Mouse (Mus musculus): ENCODE measurements around the gene Mst1.

The Mst1 gene

DNA sequence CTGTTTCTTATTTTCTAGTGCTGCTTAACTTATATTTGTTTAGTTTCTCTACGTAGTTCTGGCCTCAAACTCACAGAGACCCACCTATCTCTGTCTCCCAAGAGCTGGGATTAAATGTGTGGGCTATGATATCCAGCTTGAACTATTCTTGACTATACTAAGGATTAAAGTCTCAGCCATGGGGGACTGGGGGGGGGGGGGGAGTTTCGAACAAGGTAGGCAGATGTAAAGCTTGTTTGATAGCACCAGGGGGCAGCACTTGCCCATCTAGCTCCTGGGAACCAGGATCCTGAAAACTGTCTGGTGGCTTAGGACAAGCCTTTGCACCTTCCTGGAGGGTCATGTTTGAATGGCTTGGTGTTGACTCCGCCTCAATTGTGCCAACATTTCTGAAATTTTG lies 15.3 kb downstream of the Mst1 start:
- peak; percentile 83 for DNase-seq (ENCODE audit: low read depth, low spot score)

DNA sequence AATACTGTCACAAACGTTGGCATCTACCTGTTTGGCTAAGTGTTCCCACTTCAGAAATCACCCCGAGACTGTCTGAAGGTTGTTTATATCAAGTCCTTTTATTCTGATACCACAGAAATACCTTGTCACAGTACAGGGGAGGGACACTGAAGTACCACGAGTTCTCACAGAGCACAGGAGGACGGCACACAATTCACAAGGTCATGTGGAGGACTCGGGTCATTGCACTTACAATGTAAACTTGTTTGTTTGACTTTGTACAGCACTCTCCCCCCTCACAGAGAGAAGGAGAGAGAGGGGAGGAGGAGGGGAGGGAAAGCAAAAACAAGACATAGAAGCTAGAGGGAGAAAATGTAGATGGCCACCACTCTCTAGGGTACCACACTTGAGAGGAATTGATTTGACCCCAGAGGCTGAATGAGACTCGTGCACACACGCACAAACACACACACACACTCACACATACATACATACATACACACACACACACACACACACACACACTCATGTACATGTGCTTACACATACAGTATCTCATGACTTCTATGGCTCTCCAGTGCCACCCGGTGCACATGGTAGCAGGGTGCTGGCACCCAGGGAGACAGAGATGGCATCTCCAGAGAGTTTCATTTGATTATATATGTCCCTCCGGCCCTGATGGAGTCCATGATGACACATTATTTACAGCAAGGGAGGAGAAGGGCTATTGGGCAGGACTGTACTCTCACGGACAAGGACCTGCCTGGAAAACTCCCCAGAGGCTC lies 15.9 kb downstream of the Mst1 start:
- peak; percentile 12 for DNase-seq (ENCODE audit: low read depth, low spot score)

DNA sequence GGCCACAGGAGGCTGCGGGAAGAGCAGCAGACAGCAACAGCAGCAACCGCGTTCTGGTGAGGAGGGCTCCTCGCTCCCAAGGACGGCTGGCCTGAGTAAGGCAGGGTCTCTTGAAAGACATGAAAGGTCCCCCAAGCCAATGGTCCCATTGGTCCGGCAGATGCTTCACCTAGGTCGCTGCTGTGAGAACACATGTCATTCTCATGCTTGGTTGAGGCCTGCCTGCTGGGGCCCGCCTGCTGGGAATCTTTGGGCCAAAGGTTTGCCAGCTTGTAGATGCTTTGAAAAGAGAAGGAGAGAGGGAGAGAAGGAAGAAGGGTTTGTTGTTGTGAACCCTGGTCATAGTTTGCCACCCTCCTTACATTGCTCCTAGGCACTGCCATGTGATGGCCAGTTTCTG lies 19.4 kb downstream of the Mst1 start:
- no peak for DNase-seq (ENCODE audit: low read depth, low spot score)

DNA sequence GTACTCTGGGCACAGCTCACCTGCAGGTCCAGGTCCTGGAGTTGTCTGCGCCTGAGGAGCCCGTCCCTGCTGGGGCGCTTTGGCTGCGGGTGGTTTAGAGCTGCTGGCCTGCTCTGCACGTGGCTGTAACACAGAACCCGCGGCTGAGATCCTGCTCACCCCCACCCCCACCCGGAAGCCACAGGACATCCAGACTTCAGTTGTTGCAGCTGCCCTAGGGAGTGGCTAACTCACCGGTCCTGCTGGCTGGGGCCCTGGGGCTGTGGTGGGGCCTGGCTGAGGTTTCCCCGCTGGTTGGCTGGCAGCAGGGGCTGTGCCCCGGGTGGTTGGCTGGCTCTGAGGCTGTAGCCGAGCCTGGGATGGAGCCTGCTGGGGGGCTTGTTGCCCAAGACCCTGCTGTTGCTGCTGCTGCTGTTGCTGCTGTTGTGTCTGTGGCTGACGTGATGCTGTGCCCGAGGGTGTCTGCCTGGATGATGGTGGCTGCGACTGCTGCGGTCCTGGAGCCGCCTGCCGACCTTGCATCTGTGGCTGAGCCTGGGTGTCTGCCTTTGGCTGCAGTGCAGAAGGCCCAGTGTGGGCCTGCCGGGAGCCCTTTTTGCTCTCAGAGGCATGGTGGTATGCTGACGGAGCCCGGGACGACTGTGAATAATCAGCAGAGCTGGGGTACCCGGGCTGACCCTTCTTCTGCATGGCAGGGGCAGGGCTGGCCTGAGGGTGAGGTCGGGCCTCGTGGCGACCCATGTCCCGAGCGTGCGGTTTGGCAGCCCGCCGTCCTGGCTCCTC lies 24.7 kb downstream of the Mst1 start:
- peak; percentile 20 for DNase-seq (ENCODE audit: low read depth, low spot score)

DNA sequence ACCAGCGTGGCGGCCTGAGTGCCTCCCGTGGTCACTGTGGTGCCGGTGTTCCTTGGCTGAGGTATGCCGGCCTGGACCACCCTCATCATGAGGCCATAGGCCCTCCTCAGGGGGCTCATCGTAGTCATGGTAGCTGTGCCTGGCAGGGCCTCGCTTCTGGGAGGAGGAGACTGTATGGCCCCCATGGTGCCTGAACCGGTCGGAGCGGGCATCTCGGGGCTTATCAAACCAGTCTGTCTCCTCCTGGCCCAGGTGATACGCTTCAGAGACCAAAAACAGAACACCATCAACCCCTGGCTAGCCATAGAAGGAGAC lies 25.3 kb downstream of the Mst1 start:
- DNase-seq (ENCODE audit: low read depth, low spot score), result no peak

DNA sequence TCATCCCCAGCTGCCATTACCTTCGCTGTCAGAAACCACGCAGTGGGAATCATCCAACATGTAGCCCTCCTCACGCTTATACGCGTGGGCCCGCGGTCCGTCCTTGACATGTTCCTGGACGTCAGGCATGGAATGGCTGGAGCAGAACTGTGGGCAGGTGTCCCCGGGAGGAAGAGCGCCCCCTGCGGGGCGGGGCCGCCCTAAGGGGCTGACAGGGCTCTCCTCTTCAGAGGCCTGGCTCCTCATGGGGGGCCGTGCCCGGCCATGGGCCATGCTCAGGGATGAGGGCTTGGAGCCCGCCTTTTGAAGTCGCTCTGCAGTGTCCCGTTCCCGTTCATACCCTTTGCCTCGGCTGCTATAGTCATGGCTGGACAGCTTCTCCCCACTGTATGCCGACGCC lies 25.9 kb downstream of the Mst1 start:
- no peak for DNase-seq (ENCODE audit: low read depth, low spot score)

DNA sequence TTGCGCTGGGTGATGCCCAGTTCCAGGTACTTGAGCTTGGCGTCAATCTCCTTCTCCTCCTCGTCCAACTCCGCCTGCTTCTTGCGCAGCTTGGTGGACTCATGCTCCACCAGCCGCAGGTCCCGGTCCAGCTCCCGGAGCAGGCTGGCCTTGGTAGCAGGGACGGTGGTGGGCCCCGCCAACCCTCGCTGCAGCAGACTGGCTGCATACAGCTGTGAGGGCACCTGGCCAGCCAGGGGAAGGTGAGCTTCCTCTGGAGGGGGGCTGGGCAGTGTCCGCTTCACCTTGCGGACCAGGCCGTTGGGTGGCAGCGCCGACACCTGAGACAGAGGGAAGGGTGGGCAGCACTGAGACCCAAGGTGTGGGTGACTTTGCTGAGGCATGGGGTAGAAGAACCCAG lies 27.6 kb downstream of the Mst1 start:
- no peak for DNase-seq (ENCODE audit: low read depth, low spot score)

DNA sequence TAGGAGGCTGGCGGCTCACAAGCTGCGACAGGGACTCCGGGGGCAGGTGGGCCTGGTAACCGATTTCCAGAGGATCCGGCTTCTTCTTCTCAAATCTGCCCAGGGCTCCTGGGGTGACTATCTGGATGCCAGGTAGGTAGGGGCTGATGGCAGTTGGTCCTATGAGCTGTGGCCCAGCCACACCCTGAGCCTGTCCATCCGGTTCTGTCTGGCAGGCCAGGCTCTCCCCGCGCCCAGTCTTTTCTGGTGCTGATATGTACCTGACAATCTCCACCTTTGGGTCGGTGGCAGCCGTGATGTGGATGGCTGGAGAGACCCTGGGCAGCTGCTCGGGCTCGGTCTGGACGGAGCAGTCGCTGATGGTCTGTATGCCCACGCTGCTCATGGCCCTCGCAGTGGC lies 29.9 kb downstream of the Mst1 start:
- DNase-seq (ENCODE audit: low read depth, low spot score), result no peak

DNA sequence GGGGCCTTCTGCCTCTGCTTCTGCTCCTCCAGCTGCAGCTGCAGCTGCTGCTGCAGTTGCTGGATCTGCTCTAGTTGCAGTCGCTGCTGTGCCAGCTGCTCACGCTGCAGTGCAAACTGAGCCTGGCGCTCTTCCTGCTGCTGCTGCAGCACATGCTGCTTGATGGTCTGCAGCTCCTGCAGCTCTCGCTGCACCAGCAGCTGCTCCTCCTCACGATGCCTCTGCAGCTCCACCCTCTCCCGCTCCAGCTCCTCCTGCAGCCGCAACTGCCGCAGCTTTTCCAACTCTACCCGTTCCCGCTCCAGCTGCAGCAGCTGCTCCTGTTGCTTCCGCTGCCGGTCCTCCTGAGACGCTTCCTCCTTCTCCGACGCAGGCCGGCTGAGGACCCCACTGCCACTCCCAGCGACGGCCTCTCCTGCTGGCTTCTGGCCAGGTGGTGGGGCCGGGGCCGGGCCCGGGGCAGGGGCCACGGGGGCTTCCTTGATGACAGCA lies 30.9 kb downstream of the Mst1 start:
- DNase-seq (ENCODE audit: low read depth, low spot score), result no peak

DNA sequence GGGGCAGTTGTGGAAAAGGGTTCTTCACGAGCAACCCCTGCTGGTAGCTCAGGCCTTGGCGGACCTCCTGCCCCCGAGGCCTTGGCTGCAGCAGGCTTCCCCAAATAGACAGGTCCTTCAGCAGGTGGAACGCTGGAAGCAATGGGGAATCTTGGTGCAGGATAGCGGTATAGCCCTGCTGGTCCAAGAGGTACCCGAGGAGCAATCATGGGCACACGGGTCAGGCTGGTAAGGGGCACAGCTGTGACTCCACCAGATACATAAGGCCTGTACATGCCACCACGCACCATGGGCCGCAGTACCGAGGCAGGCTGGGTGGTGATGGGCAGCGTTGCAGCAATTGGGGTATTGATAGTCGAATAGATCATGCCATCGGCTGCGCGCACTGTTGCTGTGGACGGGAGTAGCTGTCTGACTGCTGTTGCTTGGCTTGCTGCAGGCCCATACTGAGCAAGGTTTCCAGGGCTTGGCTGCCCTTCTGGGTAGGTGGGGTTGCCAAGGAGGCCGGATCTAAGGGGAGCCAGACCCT lies 31.4 kb downstream of the Mst1 start:
- DNase-seq (ENCODE audit: low read depth, low spot score), result no peak

DNA sequence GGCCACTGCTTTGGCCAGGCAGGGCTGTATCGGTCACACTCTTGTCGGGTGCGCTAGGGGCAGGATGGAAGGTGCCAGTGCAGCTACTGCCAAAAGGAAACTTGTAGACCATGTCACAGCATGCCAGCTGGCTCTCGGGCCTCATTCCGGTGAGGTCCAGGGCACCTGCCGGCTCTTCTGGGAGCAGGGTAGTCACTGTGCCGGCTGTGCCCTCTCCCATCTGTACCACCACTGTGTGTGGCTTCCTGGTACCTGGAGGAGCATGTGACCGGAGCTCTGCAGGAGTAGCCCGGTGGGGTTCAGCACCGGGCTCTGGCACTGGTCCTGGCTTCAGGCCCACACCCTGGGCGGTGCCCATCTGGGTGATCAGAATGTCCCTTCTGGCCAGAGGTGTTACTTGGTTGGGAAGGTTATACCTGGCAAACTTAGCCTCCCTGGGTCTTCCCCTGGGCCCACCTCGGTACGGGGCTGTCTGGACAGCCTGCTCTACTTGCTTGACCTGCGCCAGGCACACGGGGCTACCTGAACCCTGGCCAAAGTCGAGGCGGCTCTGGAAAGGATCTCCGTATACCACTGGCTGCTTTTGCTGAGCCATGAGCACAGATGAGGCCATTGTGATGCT lies 32.6 kb downstream of the Mst1 start:
- DNase-seq (ENCODE audit: low read depth, low spot score), result no peak

DNA sequence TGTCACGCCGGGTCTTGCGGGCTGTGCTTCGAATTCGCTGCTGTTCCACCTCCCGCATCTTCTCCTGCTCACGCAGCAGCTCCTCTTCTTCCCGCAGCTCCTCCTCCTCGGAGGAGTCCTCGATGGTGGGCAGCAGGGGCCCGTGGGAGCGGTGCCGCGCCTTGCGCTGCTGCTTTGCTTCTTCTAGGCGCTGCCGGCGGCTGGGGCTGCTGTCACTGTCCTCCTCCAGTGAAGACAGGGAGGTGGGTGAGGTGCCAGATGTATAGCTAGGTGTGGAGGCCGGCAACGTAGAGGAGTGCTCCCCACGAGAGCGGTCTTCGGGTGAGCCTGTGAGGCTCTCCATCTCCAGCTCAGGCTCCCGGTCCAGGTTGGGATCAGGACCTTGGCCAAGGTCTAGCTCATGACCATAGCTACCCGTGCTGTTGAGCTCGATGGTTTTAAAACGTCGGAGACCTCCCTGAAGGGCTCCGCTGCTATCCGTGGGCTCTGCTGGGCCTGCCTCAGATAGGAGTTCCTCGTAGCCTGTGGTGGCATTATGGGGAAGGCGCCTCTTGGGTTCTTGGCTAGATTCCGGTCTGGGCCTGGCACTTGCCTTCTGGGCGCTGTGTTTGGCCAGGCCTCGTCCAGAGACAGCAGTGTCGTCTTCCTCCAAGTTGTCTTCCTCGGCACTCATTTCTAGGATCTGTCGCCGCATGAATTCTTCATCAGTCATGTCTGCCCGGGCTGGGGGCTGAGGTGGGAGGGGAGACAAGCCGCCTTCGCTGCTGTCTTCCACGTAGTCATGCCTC lies 35.2 kb downstream of the Mst1 start:
- no peak for DNase-seq (ENCODE audit: low read depth, low spot score)

DNA sequence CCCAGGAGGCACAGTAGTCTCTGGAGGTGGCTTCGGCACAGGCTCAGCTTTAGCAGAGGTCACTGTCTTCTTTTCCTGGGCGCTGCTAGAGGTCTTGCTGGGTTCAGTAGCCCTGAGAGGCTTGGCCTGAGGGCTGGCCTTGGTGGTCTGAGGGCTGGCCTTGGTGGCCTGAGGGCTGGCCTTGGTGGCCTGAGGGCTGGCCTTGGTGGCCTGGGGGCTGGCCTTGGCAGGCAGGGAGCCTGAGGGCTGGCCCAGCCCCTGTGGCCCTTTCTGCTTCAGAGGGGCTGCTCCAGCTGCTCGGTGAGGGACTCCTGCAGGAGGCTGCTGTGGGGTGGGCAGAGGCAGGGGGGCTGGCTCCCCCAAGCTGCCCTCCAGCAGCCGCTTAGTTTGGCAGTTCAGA lies 36.9 kb downstream of the Mst1 start:
- no peak for DNase-seq (ENCODE audit: low read depth, low spot score)

DNA sequence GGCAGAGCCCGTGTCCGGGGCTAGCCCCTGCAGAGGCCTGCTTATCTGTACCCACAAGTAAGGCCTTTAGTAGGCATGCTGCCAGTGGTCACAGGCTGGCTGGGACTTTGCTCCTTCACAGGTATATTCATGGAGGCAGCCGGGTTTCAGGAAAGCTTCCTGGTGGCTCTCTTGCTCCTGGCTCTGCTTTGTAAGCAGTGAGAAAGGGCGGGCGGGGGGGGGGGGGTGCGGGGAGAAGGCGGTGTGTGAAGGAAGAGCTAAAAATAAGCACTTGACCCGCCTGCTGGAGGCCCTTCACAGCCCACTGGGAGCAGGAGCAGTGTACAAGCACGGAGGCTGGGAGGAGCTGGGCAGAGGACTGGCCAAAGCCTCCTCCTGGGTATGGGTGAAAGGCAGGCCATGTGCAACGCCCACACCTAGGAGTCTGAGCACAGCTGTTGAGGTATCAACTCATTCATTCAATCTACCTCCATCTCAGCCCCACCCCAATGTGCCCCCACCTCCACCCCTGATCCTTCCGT lies 39.7 kb downstream of the Mst1 start:
- DNase-seq (ENCODE audit: low read depth, low spot score), result peak; percentile 87

DNA sequence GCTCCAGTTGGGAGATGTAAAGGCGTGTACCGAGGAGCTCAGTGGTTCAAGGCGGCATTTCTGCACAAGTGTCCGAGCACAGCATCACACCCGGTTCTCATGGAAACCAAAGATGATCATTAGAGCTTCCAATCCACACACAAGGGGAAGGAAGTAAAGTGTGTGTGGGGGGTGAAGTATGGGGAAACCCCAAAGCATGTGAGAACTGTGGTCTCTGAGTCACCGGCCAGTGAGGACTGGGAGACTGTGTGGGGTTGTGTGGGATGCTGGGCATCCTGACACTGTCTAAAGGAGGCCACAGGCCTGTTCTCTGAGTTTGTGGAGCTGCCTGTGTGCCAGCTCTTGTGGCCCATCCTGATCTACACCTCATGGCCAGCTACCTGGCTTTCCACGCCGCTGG lies 40.4 kb downstream of the Mst1 start:
- peak; percentile 89 for DNase-seq (ENCODE audit: low read depth, low spot score)

DNA sequence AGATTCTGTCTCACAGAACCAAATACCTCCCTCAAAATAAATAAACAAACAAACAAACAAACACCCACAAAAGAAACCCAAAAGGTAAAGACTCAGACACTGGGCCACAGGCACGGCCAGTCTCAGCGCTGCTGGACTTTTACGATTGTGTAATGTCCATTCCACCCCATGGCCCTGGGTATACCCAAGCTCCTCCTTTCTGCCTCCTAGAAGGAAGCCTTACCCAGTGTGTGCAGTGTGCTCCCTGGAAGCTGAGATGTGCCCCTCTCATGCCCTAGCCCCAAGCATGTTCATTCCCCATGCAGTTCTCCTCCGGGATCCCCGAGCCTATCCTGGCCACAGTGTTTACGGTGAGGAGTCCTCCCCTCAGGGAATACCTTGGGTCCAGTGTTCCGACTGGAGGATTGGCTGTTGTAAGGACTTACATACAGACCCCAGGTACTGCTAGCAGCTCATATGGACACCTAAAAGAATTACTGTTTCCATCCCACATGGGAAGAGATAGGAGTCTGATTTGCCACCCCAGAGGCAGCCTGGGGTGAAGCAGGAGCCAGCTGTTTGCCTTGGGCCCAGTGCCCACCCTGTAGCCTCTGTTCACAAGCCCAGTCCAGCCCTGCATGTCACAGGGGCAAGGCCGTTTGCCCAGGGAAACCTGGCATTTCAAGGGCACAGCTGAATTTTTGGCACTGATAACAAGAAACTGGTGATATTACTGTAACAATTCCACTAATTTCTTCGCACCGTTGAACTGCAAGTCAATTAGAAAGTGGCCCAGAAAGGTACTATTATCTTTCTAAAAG lies 41.1 kb downstream of the Mst1 start:
- peak; percentile 18 for DNase-seq (ENCODE audit: low read depth, low spot score)

DNA sequence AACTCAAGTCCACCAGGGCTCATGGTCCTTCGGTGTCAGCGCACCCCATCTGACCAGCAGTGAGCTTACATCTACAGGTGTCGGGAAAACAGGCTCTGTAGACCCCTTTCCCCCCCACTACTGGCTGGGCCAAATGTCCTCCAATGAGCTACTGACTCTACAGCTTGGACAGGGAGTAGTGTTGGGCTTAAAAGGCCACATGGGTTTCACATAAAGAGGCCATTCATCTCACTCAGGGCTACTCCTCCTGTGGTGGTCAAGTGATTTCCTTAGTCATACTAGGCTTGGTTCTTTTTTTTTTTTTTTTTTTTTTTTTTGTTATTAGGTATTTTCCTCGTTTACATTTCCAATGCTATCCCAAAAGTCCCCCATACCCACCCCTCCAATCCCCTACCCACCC lies 43.7 kb downstream of the Mst1 start:
- DNase-seq (ENCODE audit: low read depth, low spot score), result peak; percentile 58

DNA sequence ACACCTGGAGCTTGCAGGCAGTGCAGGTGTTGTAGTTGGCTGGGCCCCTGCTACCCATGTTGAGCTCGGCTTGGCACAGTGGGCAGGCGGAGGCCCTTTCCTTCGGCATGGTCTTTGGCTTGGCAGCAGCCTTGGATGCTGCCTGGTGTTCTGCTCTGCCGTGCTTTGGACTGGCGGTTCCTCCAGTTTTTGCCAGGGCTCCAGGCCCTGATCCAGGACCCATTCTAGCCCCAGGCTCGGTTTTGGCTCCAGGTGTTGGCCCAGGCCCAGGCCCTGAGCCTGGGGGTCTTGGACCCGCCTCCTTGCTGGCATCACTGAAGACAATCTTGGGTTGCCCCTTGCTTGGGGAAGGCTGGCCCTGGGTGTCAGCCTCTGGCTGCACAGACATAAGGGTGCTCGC lies 45.5 kb downstream of the Mst1 start:
- DNase-seq (ENCODE audit: low read depth, low spot score), result no peak

DNA sequence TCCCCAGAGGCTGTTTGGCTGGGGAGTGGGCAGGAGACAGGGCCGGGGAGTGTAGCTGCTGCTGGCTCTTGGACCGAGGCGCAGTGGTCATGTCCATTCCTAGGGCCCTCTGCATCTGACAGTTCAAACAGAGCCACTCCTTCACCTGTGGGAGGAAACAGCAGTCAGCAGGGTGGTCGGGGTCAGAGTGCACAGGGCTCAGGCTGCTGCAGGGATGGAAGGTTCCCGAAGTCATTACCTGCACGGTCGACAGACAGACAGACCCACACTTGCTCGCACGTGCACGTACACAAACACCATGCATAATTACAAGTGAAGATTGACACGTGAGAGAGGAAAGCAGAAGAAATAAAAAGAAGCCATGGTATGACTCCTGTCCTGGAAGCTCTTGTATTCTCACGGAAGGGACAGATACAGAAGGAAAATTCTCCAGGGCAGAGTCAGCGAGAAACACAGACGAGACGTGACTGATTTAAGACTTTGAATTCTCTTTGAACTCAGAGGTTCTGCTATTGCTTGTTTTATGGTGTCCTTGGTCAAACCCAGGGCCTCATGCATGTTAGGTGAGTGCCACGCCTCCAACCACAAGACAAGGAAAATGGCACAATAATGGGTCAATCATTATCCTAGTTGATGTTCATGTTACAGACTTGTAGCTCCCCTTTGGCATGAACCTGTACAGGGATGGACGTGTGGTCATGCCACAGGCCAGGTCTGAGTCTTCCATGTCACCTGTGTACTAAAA lies 46.4 kb downstream of the Mst1 start:
- DNase-seq (ENCODE audit: low read depth, low spot score), result no peak

DNA sequence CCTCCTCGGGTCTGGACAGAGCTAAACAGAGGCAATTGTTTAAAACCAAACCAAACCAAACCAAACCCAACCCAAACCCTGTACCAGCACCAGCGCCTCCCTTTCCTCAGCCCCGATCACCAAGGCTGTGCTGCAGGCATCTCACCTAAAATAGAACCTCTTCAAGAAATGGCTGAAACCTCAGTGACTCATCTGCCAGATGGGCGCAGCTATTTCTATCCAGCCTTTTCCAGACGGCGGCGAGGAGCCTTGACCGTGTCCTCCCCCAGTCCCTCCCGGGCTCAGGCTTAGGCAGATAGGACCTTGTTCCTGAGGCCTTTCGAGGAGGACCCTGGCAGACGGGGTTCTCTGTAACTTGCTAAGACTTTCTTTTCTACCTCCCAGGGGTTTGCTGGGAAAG lies 48.0 kb downstream of the Mst1 start:
- DNase-seq (ENCODE audit: low read depth, low spot score), result peak; percentile 40

Data from 3T3-L1 (cell line).